Mouse (Mus musculus): ENCODE data around the gene Ky. TPM values are rescaled to one million over a fixed set of nuclear protein-coding genes. Genes with fewer than 3 reads are reported as not detected.

Ky gene
- total RNA-seq, 2 experiments from 2014 or later, result 1.6 to 4.0 TPM

GRCm38 (mm10) chr9:102501113-102501512 lies 4.4 kb upstream of the Ky start:
- DNase-seq (ENCODE audit: low spot score in 2 of 2), result no peak

DNA sequence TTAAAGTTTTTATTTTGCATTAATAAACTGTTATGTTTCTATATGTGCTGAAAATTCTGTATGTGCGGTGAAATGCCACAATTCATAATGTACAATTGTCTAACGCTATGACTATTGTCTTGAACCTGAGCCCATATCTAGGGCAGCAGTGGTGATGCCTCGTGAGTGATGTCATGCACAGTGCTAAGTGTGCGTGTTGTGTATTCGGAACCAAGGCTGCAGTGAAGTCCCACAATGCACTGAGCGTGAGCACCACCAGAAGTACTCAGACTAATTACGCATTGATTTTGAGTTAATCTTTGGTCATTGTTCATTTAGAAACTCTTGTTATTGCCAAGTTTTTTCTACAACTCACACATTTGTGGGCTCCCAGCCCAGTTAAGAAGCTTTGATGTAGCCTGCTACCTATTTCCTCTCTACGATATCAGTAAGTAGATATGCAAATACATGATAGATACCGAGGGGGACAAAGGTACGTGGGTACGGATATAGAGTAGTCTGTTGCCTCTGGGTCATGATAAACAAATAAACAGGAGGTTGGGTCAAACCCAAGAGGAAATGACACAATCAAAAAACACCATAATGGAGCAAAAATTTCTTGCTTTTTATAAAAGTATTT lies 3.4 kb upstream of the Ky start:
- no peak for DNase-seq (ENCODE audit: low spot score in 2 of 2)

GRCm38 (mm10) chr9:102504716-102505378 lies 703 bp upstream of the Ky start:
- no peak for DNase-seq (ENCODE audit: low spot score in 2 of 2)

DNA sequence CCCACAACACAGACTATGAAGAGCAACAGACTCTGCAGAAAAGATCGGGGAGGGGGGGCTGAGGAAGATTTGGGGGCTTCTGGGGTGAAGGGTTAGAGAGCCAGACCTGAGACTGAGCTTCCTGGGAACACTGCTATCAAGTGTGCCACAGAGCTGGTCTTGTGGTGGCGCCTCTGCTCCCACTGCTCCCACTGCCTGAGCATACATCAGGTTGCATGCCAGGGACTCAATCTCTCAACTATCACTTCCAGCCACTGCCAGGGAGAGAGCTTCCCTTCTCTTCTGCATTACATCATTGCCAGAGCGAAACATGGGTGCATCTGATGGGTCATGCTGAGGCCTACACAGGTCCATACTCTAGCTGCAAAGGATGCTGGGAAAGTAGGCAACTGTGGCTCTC lies 2.8 kb downstream of the Ky start:
- no peak for DNase-seq (ENCODE audit: low spot score in 2 of 2)

DNA sequence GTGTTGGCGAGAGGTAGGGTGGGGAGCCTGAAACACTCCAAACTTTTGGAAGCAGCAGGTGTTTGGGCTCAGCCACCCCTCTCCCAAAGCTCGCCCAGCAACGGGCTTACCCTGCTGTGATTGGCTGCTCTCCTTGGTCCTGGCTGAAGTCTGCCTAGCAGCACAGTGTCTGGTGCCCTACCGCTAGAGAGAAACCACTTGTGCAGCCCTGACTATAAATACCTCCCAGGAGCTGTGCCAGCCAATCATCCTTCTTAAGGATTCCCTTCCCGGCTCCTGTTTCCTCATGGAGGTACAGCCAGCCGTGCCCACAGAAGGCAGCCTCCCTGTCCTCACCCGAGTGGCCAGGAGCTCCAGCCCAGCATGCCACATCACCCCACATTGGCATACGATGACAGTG lies 5.9 kb downstream of the Ky start:
- no peak for DNase-seq (ENCODE audit: low spot score in 2 of 2)

DNA sequence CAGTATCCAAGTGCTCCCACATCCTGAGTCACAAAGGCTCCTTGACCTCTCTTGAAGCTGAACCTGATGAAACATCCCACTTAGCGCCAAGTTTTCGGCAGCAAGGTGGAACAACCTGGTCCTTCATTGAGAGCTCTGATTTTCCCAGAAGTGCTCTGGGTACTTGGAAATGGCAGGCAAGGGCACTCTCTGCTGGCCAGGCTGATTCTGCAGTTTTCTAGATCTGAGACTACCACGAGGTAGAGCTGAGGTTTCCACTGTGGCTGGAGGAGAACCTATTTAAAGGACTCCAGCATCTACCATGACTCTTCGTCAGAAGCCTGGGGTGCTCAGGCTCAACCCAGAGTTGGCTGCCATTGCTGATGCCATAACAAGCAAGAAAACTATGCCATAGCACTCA lies 8.0 kb downstream of the Ky start:
- no peak for DNase-seq (ENCODE audit: low spot score in 2 of 2)

GRCm38 (mm10) chr9:102518443-102518842 lies 12.9 kb downstream of the Ky start:
- DNase-seq (ENCODE audit: low spot score in 2 of 2), result no peak

- no peak for DNase-seq (ENCODE audit: low spot score in 2 of 2)
Measured at GRCm38 (mm10) chr9:102521396-102521795, 15.8 kb downstream of the Ky start.

GRCm38 (mm10) chr9:102528106-102528505 lies 22.6 kb downstream of the Ky start:
- DNase-seq (ENCODE audit: low spot score in 2 of 2), result no peak

GRCm38 (mm10) chr9:102528561-102528960 lies 23.0 kb downstream of the Ky start:
- no peak for DNase-seq (ENCODE audit: low spot score in 2 of 2)

GRCm38 (mm10) chr9:102529008-102529407 lies 23.5 kb downstream of the Ky start:
- no peak for DNase-seq (ENCODE audit: low spot score in 2 of 2)

- no peak for DNase-seq (ENCODE audit: low spot score in 2 of 2)
Measured at GRCm38 (mm10) chr9:102531051-102531892, 25.7 kb downstream of the Ky start.

GRCm38 (mm10) chr9:102536968-102537367 lies 31.4 kb downstream of the Ky start:
- DNase-seq (ENCODE audit: low spot score in 2 of 2), result no peak

- DNase-seq (ENCODE audit: low spot score in 2 of 2), result no peak
Measured at GRCm38 (mm10) chr9:102539699-102540098, 34.1 kb downstream of the Ky start.

- no peak for DNase-seq (ENCODE audit: low spot score in 2 of 2)
Measured at GRCm38 (mm10) chr9:102541666-102542065, 36.1 kb downstream of the Ky start.

DNA sequence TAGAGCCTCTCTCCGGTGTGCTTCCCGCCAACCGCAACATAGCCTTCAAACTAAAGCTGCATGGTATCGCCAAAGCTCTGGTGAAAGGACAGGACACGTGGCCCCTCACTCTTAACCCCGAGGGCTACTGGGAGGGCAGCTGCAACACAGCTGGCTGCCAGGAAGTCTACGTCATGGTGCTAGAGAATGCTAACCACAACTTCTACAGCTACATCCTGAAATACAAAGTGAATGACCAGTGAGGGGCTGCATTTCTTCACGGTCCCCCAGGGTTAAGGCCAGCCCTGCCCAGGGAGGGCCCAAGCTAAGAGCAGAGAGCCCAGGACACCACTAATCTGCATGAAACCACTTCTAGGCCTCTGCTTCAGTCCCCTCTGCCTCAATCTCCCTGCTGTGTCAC lies 37.0 kb downstream of the Ky start:
- no peak for DNase-seq (ENCODE audit: low spot score in 2 of 2)

GRCm38 (mm10) chr9:102543761-102544115 lies 38.2 kb downstream of the Ky start:
- no peak for DNase-seq (ENCODE audit: low spot score in 2 of 2)

- no peak for DNase-seq (ENCODE audit: low spot score in 2 of 2)
Measured at GRCm38 (mm10) chr9:102544116-102544772, 38.7 kb downstream of the Ky start.

- DNase-seq (ENCODE audit: low spot score in 2 of 2), result peak; percentile 64 to 74
Measured at GRCm38 (mm10) chr9:102544773-102545366, 39.3 kb downstream of the Ky start.

DNA sequence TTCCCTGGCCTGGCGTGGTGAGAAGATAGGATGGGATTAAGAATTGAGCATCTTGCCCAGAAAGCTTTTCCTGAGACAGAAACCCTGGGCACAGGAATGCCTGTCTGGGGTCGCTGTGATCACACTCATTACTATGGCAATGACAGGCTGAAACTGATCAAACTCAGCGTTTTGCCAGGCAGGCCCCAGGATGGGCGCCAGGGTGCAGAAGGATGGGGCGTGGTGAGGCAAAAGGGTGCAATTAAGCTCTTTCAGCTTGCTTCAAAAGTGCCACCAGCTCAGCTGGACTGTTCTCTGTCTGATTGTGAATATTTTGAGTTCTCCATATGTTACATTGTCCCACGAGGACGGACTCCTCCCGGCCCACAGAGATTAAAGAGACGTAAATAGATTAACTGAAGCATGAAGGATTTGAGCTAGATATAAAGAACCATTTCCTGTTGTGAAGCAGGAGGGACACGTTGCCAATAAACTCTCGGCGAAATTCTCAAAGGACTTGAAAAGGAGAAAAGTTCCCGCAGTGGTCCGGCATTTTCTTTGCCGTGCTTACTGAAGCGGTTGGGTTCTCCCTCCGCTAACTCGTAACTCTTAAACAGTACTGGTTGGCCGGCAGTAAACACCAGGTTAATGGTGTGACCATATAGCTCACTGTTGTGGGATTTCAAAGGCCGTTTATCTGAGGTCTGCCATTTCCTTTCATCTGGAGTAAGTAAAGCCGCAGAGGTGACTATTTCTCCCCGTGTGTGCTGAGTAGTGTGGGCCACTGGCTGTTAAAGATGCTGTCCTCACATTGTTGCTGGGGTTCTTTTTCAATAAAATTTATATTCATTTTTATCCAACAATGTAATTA lies 40.1 kb downstream of the Ky start:
- no peak for DNase-seq (ENCODE audit: low spot score in 2 of 2)
